Mouse (Mus musculus): Measurements from ENCODE around the gene Sap18b. TPM values are rescaled to one million over a fixed set of nuclear protein-coding genes. Genes with fewer than 3 reads are reported as not detected.
"Not testable (repeated sequence)": the region's sequence is repeated elsewhere in the genome, so short reads cannot be mapped to it uniquely, and the experiment has no call there.

Sap18b gene
- polyA plus RNA-seq, 1 experiment from 2014 or later: 258 TPM

DNA sequence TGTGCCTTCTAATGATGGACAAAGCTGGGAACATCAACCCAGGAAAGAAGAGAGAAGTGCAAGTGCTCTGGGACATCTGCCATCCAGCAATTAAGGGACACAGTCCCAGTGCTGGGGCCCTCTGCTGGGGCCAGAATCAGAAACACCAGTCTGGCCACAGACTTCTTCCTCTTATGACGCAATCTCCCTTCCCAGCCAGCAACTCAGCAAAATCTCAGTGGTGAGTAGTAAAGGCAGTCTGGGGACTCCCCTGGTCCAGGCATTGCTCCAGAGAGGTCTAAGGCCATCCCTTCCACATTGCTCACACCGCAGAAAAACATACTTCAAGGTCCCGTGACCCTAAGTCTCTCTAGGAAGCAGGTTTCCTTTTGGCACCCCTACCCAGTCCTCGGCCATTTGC, 27.1 kb downstream of the Sap18b start:
- ATAC-seq (replicated peaks): no peak
- H3K9ac ChIP-seq (replicated peaks): 0 out of 2 replicates have a peak overlapping the region, but pooled peaks have one; percentile 75
- peak overlapping the region; percentile 80 for H3K4me3 ChIP-seq
- 80% methylated on average over 4 of the region's 4 CpGs for WGBS
- H3K9me3 ChIP-seq: no peaks in the 10 kb centered on the region
- peak overlapping the region; percentile 84 for H3K4me2 ChIP-seq (replicated peaks)
- H3K36me3 ChIP-seq: 0 out of 2 replicates have a peak, but pooled peaks cover 2% of the 10 kb centered on the region
- no peaks in the 10 kb centered on the region for H3K27me3 ChIP-seq
- H3K4me1 ChIP-seq: peaks cover 9% of the 10 kb centered on the region
- no peak overlapping the region for H3K27ac ChIP-seq (replicated peaks)

DNA sequence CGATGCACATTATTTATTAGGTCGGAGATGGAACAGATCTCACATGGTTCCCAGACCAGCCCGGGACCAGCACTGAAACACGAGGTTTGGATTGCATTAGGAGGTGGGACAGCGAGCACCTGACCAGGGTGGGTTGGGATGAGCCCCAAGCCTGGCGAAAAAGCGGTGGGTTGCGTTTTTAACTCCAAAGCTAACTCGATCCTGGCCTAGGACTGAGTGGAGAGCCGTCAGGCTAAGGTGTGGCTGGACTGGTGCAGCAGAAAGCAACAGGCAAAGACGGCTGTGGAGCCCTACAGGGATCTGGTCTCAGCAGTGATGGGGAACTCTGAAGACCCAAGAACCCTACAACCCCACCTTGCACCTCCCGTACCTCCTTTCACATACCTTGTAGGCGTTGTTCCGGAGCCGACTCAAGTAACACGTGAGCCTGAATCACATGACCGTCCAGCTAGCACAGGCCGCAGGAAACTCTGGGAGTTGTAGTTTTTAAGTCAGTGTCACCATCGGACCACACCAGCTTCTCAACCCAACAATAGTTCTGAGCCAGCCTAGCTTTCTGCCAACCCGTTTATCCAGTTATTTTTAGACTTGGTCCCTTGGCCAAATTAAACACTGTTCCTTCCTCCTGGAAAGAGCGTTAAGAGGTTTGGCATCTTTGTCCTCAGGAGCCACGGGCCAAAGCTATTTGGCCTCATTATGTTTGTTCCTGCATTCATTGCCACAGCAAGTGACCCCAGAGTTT, 28.1 kb downstream of the Sap18b start, which contains the start of gene Slc38a7:
Gene Slc38a7, minus strand, starts transcription at position 438 of the 742 bp plus-strand sequence.
- H3K36me3 ChIP-seq: no peaks in the 10 kb centered on the region
- no peaks in the 10 kb centered on the region for H3K27me3 ChIP-seq
- H3K9me3 ChIP-seq: no peaks in the 10 kb centered on the region
- ATAC-seq (replicated peaks): peak; percentile 98
- peak within 1 kb of the TSS; percentile 84 for H3K4me2 ChIP-seq (replicated peaks)
- H3K9ac ChIP-seq (replicated peaks): peak within 1 kb of the TSS; percentile 75
- H3K4me1 ChIP-seq: peaks cover 9% of the 10 kb centered on the region
- WGBS: 13% methylated on average over 22 of the region's 22 CpGs
- peak within 1 kb of the TSS; percentile 80 for H3K4me3 ChIP-seq
- H3K27ac ChIP-seq (replicated peaks): no peak within 1 kb of the TSS

DNA sequence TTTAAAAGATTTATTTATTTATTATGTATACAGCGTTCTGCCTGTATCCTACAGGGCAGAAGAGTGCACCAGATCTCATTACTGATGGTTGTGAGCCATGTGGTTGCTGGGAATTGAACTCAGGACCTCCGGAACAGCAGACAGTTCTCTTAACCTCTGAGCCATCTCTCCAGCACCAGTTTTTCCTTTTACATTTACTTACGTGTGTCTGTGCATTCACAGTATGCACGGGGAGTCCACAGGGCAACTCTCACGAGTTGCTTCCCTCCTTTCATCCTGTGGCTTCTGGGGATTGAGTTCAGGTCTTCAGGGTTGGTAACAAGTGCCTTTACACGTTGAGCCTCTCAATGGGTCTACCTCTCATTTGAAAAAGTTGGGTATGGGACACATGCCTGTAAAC, 29.0 kb downstream of the Sap18b start:
- Histone ChIP-seq H3K4me3 (no peak overlapping the region), H3K9me3 (no peaks in the 10 kb centered on the region), H3K4me1 (peaks cover 9% of the 10 kb centered on the region), H3K27ac (replicated peaks) (no peak overlapping the region), H3K9ac (replicated peaks) (no peak overlapping the region), H3K36me3 (no peaks in the 10 kb centered on the region), H3K4me2 (replicated peaks) (no peak overlapping the region), H3K27me3 (no peaks in the 10 kb centered on the region)
- ATAC-seq (replicated peaks): no peak
- 89% methylated on average over 6 of the region's 6 CpGs for WGBS

DNA sequence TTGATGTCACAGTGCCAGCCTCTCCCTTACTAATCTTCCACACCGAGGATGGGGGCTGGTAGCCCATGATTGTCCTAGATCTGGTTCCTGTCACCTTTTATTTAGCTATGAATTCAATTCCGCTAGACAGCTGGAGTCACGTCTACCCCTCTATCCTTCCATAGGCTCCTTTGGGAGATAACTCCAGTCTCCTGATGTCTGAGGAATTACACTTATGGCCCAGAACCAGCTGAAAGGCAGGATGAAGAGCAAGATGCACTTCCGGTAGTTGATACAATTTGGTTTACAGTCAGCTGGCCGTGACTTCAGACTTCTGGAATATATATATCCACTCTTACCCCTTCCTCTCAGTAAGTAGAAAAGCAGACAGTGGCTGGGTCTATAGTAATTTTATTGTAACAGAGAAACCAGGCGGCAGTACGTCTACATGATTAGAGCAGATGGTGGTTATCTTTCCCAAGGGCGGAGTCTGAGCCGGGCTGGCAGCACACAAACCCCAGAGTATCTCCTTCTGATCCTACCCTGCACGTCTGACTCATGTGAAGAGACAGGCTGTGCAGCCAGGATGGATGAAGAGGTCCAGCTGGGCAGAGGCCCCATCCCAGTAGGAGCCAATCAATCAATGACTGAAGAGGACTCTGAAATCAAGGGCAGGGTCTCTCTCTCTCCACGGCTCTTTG, 38.8 kb downstream of the Sap18b start:
- H3K36me3 ChIP-seq: peaks cover 40% of the 10 kb centered on the region
- 88% methylated on average over 11 of the region's 11 CpGs for WGBS
- H3K4me1 ChIP-seq; H3K9me3 ChIP-seq; H3K9ac ChIP-seq (replicated peaks); H3K27me3 ChIP-seq; ATAC-seq (replicated peaks); H3K27ac ChIP-seq (replicated peaks); H3K4me2 ChIP-seq (replicated peaks); H3K4me3 ChIP-seq: not testable (repeated sequence)

DNA sequence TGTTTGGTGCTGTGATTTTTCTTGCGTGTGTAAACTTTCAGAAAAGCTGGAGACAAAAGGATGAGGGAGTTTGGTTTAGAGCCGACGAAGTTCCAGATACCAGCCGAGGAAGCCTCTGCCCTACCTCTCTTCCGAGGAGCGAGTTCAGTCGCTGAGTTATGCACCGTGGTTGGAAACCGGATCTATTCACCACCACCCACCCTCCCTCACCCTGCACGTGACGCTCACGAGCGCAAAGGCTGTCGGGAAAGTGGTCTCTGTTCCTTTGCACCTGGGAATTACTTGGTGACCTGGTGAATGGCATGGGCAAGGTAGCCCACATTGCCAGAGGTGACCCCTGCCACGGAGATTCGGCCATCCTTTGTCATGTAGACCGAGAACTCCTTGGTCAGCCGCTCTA, 39.7 kb downstream of the Sap18b start:
- peaks cover 47% of the 10 kb centered on the region for H3K36me3 ChIP-seq
- H3K27ac ChIP-seq (replicated peaks); H3K9me3 ChIP-seq; ATAC-seq (replicated peaks); H3K4me2 ChIP-seq (replicated peaks); H3K27me3 ChIP-seq; H3K4me1 ChIP-seq; H3K9ac ChIP-seq (replicated peaks); H3K4me3 ChIP-seq: not testable (repeated sequence)
- WGBS: 97% methylated on average over 18 of the region's 18 CpGs

DNA sequence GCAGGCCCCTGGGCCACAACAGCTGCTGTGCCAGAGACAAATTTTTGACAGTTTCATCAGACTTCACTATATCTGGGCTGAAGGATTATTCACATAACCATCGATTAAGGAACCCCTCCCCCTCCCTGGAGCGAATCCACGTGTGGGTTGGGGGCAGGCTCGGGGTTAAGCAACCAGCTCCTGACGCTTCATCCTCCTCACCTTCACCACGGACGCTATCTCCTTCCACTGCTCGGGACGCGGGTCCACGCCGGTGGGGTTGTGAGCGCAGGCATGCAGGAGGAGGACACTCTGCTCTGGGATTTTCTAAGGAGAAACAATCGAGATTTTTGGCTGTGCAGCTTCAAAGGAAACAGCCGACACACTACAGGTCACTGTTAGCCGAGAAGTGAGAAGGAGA, 46.5 kb downstream of the Sap18b start:
- no peaks in the 10 kb centered on the region for H3K9me3 ChIP-seq
- no peak for ATAC-seq (replicated peaks)
- no peak overlapping the region for H3K4me3 ChIP-seq
- no peaks in the 10 kb centered on the region for H3K4me1 ChIP-seq
- H3K9ac ChIP-seq (replicated peaks): no peak overlapping the region
- no peak overlapping the region for H3K4me2 ChIP-seq (replicated peaks)
- 93% methylated on average over 16 of the region's 16 CpGs for WGBS
- H3K27me3 ChIP-seq: no peaks in the 10 kb centered on the region
- peaks cover 88% of the 10 kb centered on the region for H3K36me3 ChIP-seq
- H3K27ac ChIP-seq (replicated peaks): no peak overlapping the region

DNA sequence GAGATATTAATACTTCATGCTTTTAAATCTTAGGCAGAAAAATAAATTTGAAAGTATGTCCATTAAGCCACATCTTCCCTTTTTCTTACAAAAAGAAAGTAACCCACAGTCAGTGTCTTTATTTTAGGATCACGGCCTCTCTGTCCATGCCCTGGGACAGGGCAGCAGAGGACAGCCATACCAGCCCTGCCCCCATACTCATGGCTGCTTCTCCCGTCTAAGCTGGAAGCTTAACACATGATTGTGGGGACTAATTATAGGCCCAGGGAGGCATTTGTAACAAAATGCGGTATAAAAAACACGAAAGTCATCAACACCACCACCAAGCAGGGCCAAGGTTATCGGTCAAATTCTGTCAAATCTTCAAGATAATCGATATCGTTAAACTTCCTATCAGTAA, 50.1 kb downstream of the Sap18b start:
- no peaks in the 10 kb centered on the region for H3K9me3 ChIP-seq
- H3K27ac ChIP-seq (replicated peaks): no peak overlapping the region
- H3K36me3 ChIP-seq: peaks cover 63% of the 10 kb centered on the region
- no peak for ATAC-seq (replicated peaks)
- no peak overlapping the region for H3K4me2 ChIP-seq (replicated peaks)
- no peak overlapping the region for H3K4me3 ChIP-seq
- 94% methylated on average over 7 of the region's 7 CpGs for WGBS
- H3K9ac ChIP-seq (replicated peaks): no peak overlapping the region
- no peaks in the 10 kb centered on the region for H3K27me3 ChIP-seq
- H3K4me1 ChIP-seq: peaks cover 12% of the 10 kb centered on the region

Other genes starting within 250 kb of the Sap18b start
- not detected in 2 replicates for gene Prss54, start 249.0 kb upstream of the Sap18b start, polyA plus RNA-seq (2015; fragmentation: Nextera tagmentation; extraction: Ambion mirVana)
- 10.6 and 14.0 TPM in 2 replicates for gene Gins3, start 191.9 kb upstream of the Sap18b start, polyA plus RNA-seq (2015; fragmentation: Nextera tagmentation; extraction: Ambion mirVana)
- 200 and 204 TPM in 2 replicates for gene Ndrg4, start 148.4 kb upstream of the Sap18b start, polyA plus RNA-seq (2015; fragmentation: Nextera tagmentation; extraction: Ambion mirVana)
- gene Setd6, start 109.5 kb upstream of the Sap18b start, polyA plus RNA-seq (2015; fragmentation: Nextera tagmentation; extraction: Ambion mirVana): 26.1 and 28.8 TPM in 2 replicates
- 51.7 and 52.7 TPM in 2 replicates for gene Cnot1, start 17.9 kb upstream of the Sap18b start, polyA plus RNA-seq (2015; fragmentation: Nextera tagmentation; extraction: Ambion mirVana)
- 28.5 and 28.9 TPM in 2 replicates for gene Slc38a7, start 28.2 kb downstream of the Sap18b start, polyA plus RNA-seq (2015; fragmentation: Nextera tagmentation; extraction: Ambion mirVana)
- 156 and 160 TPM in 2 replicates for gene Got2, start 63.2 kb downstream of the Sap18b start, polyA plus RNA-seq (2015; fragmentation: Nextera tagmentation; extraction: Ambion mirVana)